Mouse (Mus musculus) stomach, postnatal 0 days (tissue): Measurements from ENCODE around the gene C1ql1. TPM values are rescaled to one million over a fixed set of nuclear protein-coding genes. Genes with fewer than 3 reads are reported as not detected.

Experiments
- ATAC-seq: fragments of 200-750 bp; cut with Nextera tagmentation; 2 replicates; pipeline ENCODE4 v1.8.0; 2017; ENCODE audit not compliant: low FRiP score, low TSS enrichment
- DNase-seq: peaks from one replicate; pipeline ENCODE4 v3.0.0-alpha.2; 2016; ENCODE audit warnings: low spot score
- H3K27ac ChIP-seq: fragments of 300-500 bp; sonication (generic); replicated peaks from 2 replicates; pipeline ENCODE4 v1.5.1; 2014; ENCODE audit warnings: mild to moderate bottlenecking, control low read depth
- H3K27me3 ChIP-seq: fragments of 300-500 bp; sonication (generic); 2 replicates; pipeline ENCODE4 v1.6.1; 2014; ENCODE audit warnings: low read length; ENCODE audit not compliant: control insufficient read depth, insufficient read depth
- H3K36me3 ChIP-seq: fragments of 300-500 bp; sonication (generic); 2 replicates; pipeline ENCODE4 v1.6.1; 2014; ENCODE audit warnings: low read length, mixed read lengths; ENCODE audit not compliant: control insufficient read depth, insufficient read depth
- H3K4me1 ChIP-seq: fragments of 300-500 bp; sonication (generic); replicated peaks from 2 replicates; pipeline ENCODE4 v1.6.1; 2014; ENCODE audit warnings: antibody characterized with exemption; ENCODE audit not compliant: control insufficient read depth, insufficient read depth
- H3K4me2 ChIP-seq: fragments of 300-500 bp; sonication (generic); replicated peaks from 2 replicates; pipeline ENCODE4 v1.6.1; 2014; ENCODE audit warnings: low read depth, mild to moderate bottlenecking, control low read depth, moderate library complexity
- H3K4me3 ChIP-seq: fragments of 300-500 bp; sonication (generic); 2 replicates; pipeline ENCODE4 v1.5.1; 2014; ENCODE audit warnings: low read depth, low read length, control low read depth
- H3K9ac ChIP-seq: fragments of 300-500 bp; sonication (generic); 2 replicates; pipeline ENCODE4 v1.6.1; 2014; ENCODE audit warnings: mild to moderate bottlenecking, low read length, control low read depth, mixed read lengths
- H3K9me3 ChIP-seq: fragments of 300-500 bp; sonication (generic); 2 replicates; pipeline ENCODE4 v1.6.1; 2016; ENCODE audit warnings: low read length; ENCODE audit not compliant: control insufficient read depth
- CTCF ChIP-seq: IDR thresholded peaks from 2 replicates; pipeline ENCODE4 v1.5.1; 2016; ENCODE audit warnings: antibody characterized with exemption, low read depth, mild to moderate bottlenecking, moderate library complexity
- EP300 ChIP-seq: optimal IDR thresholded peaks from 2 replicates; pipeline ENCODE3; 2016; ENCODE audit warnings: antibody characterized with exemption
- WGBS: fragments of 180-500 bp; shearing (Covaris S2); extraction: QIAGEN DNeasy Blood & Tissue Kit; methylation state at CpG from one replicate; pipeline ENCODE4 v1.1.7; 2014; 5-methylcytosine and 5-hydroxymethylcytosine counted together
- polyA plus RNA-seq: library from polyadenylated mRNA; unstranded; fragments of >200 nt; fragmentation: Nextera tagmentation; extraction: Ambion mirVana; gene quantifications from 2 replicates; pipeline ENCODE4 v1.2.1, GENCODE M21; 2015

The C1ql1 gene
- 1.4 and 1.9 TPM in 2 replicates for polyA plus RNA-seq

DNA sequence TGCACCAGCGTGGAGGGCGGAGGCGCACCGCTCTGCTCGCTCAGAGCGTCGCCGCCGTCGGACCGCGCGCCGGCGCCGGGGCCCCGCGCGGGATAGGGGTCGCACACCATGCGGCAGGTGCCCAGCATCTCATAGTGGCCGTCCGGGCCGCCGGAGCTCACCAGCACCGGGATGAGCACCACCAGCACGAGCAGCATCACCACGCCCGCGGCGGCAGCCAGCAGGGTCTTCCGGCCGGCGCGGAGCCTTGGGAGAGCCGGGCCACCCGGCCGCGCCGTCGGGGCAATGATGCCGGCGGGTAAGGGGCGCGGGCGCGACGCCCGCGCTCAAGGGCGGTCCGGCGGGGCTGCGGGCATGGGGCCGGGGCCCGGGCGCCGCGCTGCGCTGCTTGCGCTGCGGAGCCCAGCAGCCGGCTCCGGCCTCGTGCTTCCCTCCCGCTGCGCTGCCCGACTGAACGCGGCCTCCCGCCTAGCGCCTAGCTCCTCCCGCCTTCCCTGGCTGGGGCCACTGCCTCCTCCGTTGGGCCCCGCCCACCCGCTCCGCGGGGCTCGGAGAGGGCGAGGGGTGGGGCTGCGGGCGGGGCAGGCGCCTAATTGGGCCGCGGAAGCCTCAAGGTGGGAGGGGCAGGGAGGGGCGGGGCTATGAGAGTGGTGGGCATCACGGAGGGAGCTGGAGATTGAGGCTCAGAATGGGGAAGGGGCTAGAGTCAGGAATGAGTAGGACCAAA is at the start of gene C1ql1:
TSS of gene C1ql1 (minus strand) at position 424 of the 727 bp plus-strand sequence.
- Histone ChIP-seq H3K27ac (no peak within 1 kb of the TSS), H3K36me3 (no peaks in the 10 kb centered on the region), H3K4me2 (peak within 1 kb of the TSS; percentile 51), H3K9me3 (no peaks in the 10 kb centered on the region), H3K27me3 (peaks cover 23% of the 10 kb centered on the region), H3K4me3 (peak within 1 kb of the TSS; percentile 26), H3K9ac (no peak within 1 kb of the TSS), H3K4me1 (peaks cover 8% of the 10 kb centered on the region)
- ATAC-seq: peak; percentile 94
- peak; percentile 91 for DNase-seq
- TF ChIP-seq CTCF: no peak
- TF ChIP-seq EP300: no peak
- WGBS: 1% methylated on average over 57 of the region's 87 CpGs

DNA sequence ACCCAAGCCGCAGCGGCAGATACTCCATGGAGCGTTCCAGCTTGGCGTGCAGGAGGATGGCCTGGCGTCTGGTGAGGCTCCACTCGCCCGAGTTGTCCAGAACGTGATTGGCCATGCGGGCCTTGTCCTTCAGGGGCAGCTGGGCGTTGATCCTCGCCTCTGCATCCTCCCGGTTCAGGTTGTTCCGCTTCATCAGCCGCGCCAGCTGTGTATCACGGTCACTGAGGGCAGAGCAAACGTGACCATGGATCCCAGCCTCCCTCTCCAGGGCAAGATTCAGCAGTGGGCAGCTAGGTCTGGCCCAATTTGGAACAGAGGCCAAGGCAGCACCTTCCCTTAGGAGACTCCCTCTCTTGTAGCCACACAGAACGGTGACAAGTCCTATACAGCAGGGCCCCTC is 48.5 kb upstream of the C1ql1 start:
- ATAC-seq: no peak
- Histone ChIP-seq H3K36me3 (peaks cover 11% of the 10 kb centered on the region), H3K9ac (no peak overlapping the region), H3K4me3 (no peak overlapping the region), H3K27ac (no peak overlapping the region), H3K9me3 (no peaks in the 10 kb centered on the region), H3K4me2 (no peak overlapping the region), H3K27me3 (no peaks in the 10 kb centered on the region), H3K4me1 (no peaks in the 10 kb centered on the region)
- no peak for DNase-seq
- TF ChIP-seq EP300: no peak
- no peak for TF ChIP-seq CTCF
- 90% methylated on average over 18 of the region's 18 CpGs for WGBS

DNA sequence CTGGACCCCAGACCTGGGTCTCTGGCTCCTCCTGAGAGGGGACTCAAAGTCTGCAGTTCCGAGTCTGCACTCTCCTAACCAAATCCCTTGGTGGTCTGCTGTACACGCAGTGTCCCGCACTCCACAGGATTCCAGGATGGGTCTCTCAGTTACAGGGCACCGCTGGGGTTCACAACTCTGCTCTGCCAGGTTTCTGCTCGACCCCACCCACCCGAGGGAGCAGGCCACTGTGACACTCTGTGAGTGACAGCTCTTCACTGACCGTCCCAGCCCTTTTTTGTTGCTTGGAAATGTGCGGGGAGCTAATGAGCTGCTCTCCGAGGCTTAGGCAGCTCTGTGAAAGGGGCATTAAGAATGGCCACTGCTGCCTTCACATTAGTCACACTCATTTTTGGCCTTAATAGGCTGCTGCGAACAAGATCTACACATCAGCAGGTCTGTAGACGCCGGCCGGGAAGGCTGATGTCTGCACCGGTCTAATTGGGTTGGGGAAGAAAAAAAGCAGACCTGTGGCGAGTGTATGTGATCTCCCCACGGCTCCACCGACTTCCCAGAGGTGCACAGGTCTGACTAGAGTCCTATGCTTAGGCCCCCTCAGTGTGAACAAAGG is 47.0 kb upstream of the C1ql1 start:
- peaks cover 8% of the 10 kb centered on the region for H3K36me3 ChIP-seq
- no peak overlapping the region for H3K4me3 ChIP-seq
- H3K4me2 ChIP-seq: no peak overlapping the region
- WGBS: 62% methylated on average over 17 of the region's 17 CpGs
- DNase-seq: no peak
- H3K9me3 ChIP-seq: no peaks in the 10 kb centered on the region
- H3K9ac ChIP-seq: no peak overlapping the region
- H3K27ac ChIP-seq: no peak overlapping the region
- TF ChIP-seq CTCF: no peak
- no peak for TF ChIP-seq EP300
- H3K27me3 ChIP-seq: no peaks in the 10 kb centered on the region
- no peak for ATAC-seq
- no peaks in the 10 kb centered on the region for H3K4me1 ChIP-seq

DNA sequence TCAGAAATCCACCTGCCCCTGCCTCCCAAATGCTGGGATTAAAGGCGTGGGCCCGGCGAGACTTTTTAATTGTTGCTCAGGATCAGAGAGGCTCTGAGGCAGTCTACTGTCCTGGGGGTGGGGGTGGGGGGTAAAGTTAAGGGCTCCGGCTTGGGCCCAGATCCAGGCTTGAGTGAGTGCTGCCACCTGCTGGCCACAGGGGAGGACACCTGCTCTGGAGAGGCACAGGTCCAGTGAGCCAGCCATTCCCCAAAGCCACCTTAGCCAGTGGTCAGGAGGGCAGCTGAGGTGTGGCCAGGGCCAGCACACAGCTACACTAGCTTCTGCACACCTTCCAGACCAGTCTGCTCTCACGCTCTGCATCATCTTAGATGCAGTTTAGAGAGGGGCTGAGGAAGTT is 46.5 kb upstream of the C1ql1 start:
- WGBS: 11% methylated on average over 5 of the region's 5 CpGs
- Histone ChIP-seq H3K27ac (no peak overlapping the region), H3K9me3 (no peaks in the 10 kb centered on the region), H3K4me3 (no peak overlapping the region), H3K27me3 (no peaks in the 10 kb centered on the region), H3K4me2 (no peak overlapping the region), H3K36me3 (peaks cover 8% of the 10 kb centered on the region), H3K9ac (no peak overlapping the region), H3K4me1 (no peaks in the 10 kb centered on the region)
- TF ChIP-seq CTCF (peak; percentile 91), EP300 (no peak)
- ATAC-seq (0 out of 2 replicates have a peak, but pooled peaks have one; percentile 45), DNase-seq (peak; percentile 82)

DNA sequence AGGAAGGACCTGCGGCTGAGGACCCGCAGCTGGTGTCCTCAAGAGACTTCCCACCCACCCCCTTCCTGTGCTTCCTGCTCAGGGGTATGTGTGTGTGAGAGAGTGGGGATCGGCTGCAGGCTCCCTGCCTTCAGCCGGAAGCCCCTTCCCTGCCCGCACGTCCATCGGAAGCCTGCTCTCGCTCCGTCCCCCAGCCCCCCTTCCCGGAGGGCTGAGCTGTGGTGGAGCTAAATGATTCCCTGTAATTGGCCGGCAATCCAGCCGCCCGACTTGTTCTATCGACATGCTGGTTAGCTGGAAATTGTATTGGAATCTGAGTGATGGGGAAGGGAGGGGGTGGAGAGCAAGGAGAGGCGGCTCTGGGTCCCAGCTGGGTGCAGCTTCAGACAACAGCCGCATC is 45.2 kb upstream of the C1ql1 start:
- DNase-seq (no peak), ATAC-seq (no peak)
- H3K9me3 ChIP-seq: no peaks in the 10 kb centered on the region
- H3K27me3 ChIP-seq: no peaks in the 10 kb centered on the region
- no peak overlapping the region for H3K27ac ChIP-seq
- no peak overlapping the region for H3K4me3 ChIP-seq
- TF ChIP-seq CTCF: no peak
- H3K9ac ChIP-seq: peak overlapping the region; percentile 18; the same call in 1 of the 2 replicates
- H3K4me2 ChIP-seq: peak overlapping the region; percentile 39
- no peaks in the 10 kb centered on the region for H3K4me1 ChIP-seq
- WGBS: 6% methylated on average over 16 of the region's 16 CpGs
- peaks cover 8% of the 10 kb centered on the region for H3K36me3 ChIP-seq

DNA sequence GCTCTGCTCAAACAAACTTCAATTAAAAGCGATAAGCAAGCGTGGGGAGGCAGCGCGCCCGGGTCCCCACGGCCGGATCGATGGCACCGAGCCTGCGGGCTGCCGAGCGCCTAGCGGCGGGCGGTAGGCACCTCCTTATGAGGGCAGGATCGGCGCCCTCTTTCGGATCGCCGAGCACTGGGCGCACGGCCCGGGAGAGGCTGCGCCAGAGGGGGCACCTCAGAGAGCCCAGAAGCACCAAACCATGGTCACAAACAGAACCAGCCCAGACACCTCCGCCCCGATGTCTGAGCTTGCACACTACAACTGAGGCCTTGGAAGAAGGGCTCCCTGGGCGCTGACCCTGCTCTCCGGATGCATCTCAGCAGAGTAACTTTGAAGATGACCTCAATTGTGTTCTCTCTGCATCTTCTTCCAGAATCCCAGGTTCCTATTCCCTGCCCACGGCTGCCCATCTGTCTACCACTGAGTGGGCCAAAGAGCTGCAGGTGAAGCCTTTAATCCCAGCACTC is 43.7 kb upstream of the C1ql1 start:
- Histone ChIP-seq H3K27ac (no peak overlapping the region), H3K36me3 (peaks cover 5% of the 10 kb centered on the region), H3K4me3 (peak overlapping the region; percentile 42), H3K9me3 (no peaks in the 10 kb centered on the region), H3K4me2 (peak overlapping the region; percentile 71), H3K9ac (peak overlapping the region; percentile 53), H3K27me3 (no peaks in the 10 kb centered on the region), H3K4me1 (no peaks in the 10 kb centered on the region)
- ATAC-seq (no peak), DNase-seq (peak; percentile 48)
- WGBS: 5% methylated on average over 27 of the region's 29 CpGs
- peak; percentile 66 for TF ChIP-seq CTCF
- TF ChIP-seq EP300: no peak
